Mouse (Mus musculus): ENCODE data around the gene Actl9. TPM values are rescaled to one million over a fixed set of nuclear protein-coding genes. Genes with fewer than 3 reads are reported as not detected.

Gene Actl9
- polyA plus RNA-seq (2017; shearing (Covaris generic)): not detected

GRCm38 (mm10) chr17:33432019-33432946 lies at the start of gene Actl9:
Gene Actl9, plus strand, starts transcription at chr17:33432896.

GRCm38 (mm10) chr17:33394182-33395034 lies 38.3 kb upstream of the Actl9 start, which contains the start of gene Zfp101:
Gene Zfp101, minus strand, starts transcription at chr17:33394641.

Other genes starting within 250 kb of the Actl9 start
- gene Olfr239, start 241.6 kb upstream of the Actl9 start, polyA plus RNA-seq (2017; shearing (Covaris generic)): not detected
- not detected for gene Olfr1564, start 211.2 kb upstream of the Actl9 start, polyA plus RNA-seq (2017; shearing (Covaris generic))
- 22.5 TPM for gene Zfp955a, start 177.8 kb upstream of the Actl9 start, polyA plus RNA-seq (2017; shearing (Covaris generic))
- not detected for gene Olfr63, start 168.2 kb upstream of the Actl9 start, polyA plus RNA-seq (2017; shearing (Covaris generic))
- 18.0 TPM for gene Zfp955b, start 143.4 kb upstream of the Actl9 start, polyA plus RNA-seq (2017; shearing (Covaris generic))
- 10.5 TPM for gene Zfp81, start 74.0 kb upstream of the Actl9 start, polyA plus RNA-seq (2017; shearing (Covaris generic))
- gene Zfp101, start 38.3 kb upstream of the Actl9 start, polyA plus RNA-seq (2017; shearing (Covaris generic)): 7.8 TPM
- gene Adamts10, start 91.3 kb downstream of the Actl9 start, polyA plus RNA-seq (2017; shearing (Covaris generic)): 131 TPM
- gene Myo1f, start 122.8 kb downstream of the Actl9 start, polyA plus RNA-seq (2017; shearing (Covaris generic)): 101 TPM
- gene Zfp414, start 196.2 kb downstream of the Actl9 start, polyA plus RNA-seq (2017; shearing (Covaris generic)): 70.8 TPM
- 1.4 TPM for gene Pram1, start 205.2 kb downstream of the Actl9 start, polyA plus RNA-seq (2017; shearing (Covaris generic))